Mouse (Mus musculus) spleen, postnatal 36 days (tissue): ENCODE results near the gene Gm21973.

Source experiments
- DNase-seq, 2 experiments: peaks; one replicate each; pipeline ENCODE4 v3.0.0; 2022; ENCODE audit warnings: low spot score in 2 of 2, mixed read lengths in 1 of 2

Gene Gm21973

DNA sequence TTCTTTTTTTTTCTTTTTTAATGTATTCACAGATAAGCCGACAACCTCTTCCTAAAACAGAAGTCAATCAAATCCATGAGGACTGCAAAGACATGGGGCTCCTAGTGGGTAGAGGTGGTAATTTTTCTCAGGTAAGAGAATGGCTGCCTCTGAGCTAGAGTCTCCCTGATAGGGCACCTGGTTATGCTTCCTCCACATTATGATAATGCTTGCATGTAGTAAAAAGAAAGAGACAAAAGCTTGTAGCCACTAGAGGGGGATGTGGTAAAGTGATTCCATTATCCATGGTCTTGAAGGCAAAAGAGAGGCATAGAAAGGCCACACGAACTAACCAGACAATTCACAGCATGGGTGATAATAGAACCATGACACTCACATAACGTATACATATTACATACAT lies 75.2 kb downstream of the Gm21973 start:
- peak in 1 of 2 experiments; percentile 7 for DNase-seq

DNA sequence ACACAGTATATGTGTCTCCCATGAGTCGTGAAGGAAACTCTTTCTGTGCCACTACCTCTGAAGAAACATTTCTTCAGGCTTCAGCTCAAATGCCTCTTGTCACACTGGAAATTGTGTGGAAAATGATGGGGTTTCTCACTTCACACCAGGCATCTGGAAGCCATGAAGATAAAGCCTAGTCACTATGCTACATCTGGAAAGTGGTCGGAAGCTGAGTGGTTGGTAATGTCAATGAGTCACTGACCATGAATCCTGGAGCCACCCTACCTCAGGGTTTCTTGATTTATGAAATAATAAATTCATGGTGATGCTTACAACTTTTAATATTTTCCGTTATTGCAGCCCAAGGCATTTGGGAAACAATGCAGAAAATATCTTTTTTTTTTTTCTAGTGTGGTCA lies 84.7 kb downstream of the Gm21973 start:
- no peak for DNase-seq

DNA sequence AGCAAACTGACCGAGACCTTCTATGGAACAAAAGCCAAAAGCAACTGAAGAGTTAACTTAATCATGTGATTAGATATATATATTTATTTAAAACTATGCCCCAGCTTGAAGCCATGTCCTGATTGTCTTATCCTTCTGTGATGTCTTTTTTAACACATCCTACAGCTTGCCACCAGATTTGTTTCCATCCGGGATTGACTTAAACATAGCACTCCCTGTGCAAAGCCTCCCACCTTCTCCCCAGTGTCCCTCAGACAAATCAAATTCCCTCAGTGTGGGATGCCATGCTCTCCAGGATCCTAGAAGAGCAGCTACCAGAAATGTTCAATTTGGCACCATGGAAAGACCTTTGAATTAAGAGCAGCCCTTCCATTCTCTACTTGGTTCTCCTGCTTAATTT lies 85.7 kb downstream of the Gm21973 start:
- DNase-seq: no peak

DNA sequence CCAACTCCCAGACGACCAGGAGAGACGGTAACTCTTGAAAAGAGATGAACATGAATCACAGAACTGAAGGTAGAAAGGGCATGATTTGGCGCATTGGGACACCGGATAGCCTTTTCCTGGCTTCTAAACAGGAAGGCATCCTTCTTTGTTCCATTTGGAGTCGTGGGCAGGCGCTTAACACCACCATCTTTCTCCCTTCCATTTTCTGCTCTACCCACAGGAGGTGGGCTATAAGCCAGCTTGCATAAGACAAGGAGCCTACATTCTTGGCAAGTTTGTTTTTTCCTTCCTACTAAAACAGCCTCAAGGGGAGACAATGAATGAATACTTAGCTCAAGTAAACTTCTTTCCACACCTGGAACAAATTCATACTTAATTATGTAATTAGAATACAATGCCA lies 88.5 kb downstream of the Gm21973 start:
- no peak for DNase-seq

DNA sequence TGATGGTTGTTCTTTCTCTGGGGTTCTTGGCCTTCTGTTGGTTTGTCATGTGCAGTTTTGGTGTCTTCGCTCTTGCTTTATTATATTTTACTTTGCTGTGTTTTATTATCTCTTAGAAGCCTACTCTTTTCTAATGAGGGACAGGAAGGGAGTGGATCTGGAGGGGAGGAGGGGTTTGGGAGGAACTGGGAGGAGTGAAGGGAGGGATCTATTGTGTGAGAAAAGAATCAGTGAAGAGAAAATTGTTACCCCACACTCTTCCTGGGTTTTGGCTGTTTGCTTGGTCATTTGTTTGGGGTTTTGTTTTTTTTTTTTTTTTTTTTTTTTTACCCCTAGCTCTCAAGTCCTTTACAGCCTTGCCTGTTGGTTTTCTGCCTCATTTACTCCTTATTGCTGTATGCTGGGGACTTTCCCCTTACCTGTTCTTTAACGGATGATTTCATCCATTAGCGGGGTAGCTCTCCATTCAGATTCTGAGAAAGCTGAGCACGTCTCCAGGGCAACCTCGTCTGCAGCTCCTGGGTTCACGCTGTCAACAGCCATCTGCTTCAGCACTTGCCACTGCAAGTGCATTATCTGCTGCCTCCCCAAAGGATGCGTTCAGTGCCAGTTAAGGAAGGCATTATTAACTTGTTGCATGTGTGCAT lies 96.1 kb downstream of the Gm21973 start:
- DNase-seq: no peak

DNA sequence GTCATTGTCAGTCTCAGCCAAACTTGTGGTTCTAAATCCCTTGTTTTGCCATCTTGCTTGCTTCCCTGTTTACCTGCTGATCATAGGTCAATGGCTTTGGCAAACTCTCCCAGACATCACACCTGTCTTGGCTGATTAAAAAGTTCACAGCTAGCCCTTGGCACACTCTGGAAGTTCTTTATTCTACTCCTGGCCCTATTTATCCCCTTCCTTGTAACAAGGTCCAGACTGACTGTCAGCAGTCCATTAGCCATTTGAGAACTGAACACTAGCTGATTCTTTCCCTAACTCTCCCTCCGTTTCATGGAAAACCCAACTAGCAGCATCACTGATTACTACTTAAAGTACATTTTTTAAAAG lies 96.6 kb downstream of the Gm21973 start:
- no peak for DNase-seq
